Mouse (Mus musculus) limb, embryonic 14.5 days (tissue): Measurements from ENCODE around the gene Zfp11. TPM values are rescaled to one million over a fixed set of nuclear protein-coding genes. Genes with fewer than 3 reads are reported as not detected.
"Not testable (repeated sequence)": the region's sequence is repeated elsewhere in the genome, so short reads cannot be mapped to it uniquely, and the experiment has no call there.

Experiments used
- ATAC-seq: fragments of 200-750 bp; cut with Nextera tagmentation; 2 replicates; pipeline ENCODE4 v1.8.0; 2017; ENCODE audit warnings: low read depth, moderate number of reproducible peaks, moderate TSS enrichment; ENCODE audit not compliant: low FRiP score
- DNase-seq: peaks from one replicate; pipeline ENCODE4 v3.0.0-alpha.2; 2015; ENCODE audit warnings: low spot score
- H3K27ac ChIP-seq: fragments of 300-500 bp; sonication (generic); replicated peaks from 2 replicates; pipeline ENCODE4 v1.5.1; 2014; ENCODE audit warnings: low read depth, mild to moderate bottlenecking, low read length, moderate library complexity, mixed read lengths
- H3K27me3 ChIP-seq: fragments of 300-500 bp; sonication (generic); 2 replicates; pipeline ENCODE4 v1.6.1; 2014; ENCODE audit warnings: low read length, mixed read lengths; ENCODE audit not compliant: control insufficient read depth, insufficient read depth
- H3K36me3 ChIP-seq: fragments of 300-500 bp; sonication (generic); 2 replicates; pipeline ENCODE4 v1.6.1; 2014; ENCODE audit warnings: mild to moderate bottlenecking, low read length, moderate library complexity, mixed read lengths; ENCODE audit not compliant: control insufficient read depth, insufficient read depth
- H3K4me1 ChIP-seq: fragments of 300-500 bp; sonication (generic); 2 replicates; pipeline ENCODE4 v1.6.1; 2014; ENCODE audit warnings: antibody characterized with exemption, low read length, mixed read lengths; ENCODE audit not compliant: control insufficient read depth, insufficient read depth
- H3K4me2 ChIP-seq: fragments of 300-500 bp; sonication (generic); replicated peaks from 2 replicates; pipeline ENCODE4 v1.6.1; 2014; ENCODE audit warnings: low read depth, mild to moderate bottlenecking, low read length, moderate library complexity; ENCODE audit not compliant: severe bottlenecking
- H3K4me3 ChIP-seq: fragments of 300-500 bp; sonication (generic); replicated peaks from 2 replicates; pipeline ENCODE4 v1.5.1; 2014; ENCODE audit warnings: low read length
- H3K9ac ChIP-seq: fragments of 300-500 bp; sonication (generic); 2 replicates; pipeline ENCODE4 v1.6.1; 2014; ENCODE audit warnings: mild to moderate bottlenecking, low read depth, low read length, moderate library complexity; ENCODE audit not compliant: severe bottlenecking
- H3K9me3 ChIP-seq: fragments of 300-500 bp; sonication (generic); 2 replicates; pipeline ENCODE4 v1.6.1; 2016; ENCODE audit warnings: low read length; ENCODE audit not compliant: control insufficient read depth
- POLR2A ChIP-seq: fragments of 200-500 bp; IDR thresholded peaks from 2 replicates; pipeline ENCODE4 v1.8.0; 2012; ENCODE audit warnings: inconsistent platforms, mild to moderate bottlenecking, moderate library complexity, borderline replicate concordance; ENCODE audit not compliant: insufficient read depth, insufficient read length; ENCODE audit errors: extremely low read depth
- WGBS: fragments of 180-500 bp; shearing (Covaris S2); extraction: QIAGEN DNeasy Blood & Tissue Kit; methylation state at CpG from one replicate; pipeline ENCODE4 v1.1.7; 2014; 5-methylcytosine and 5-hydroxymethylcytosine counted together
- polyA plus RNA-seq, 2 experiments: library from polyadenylated mRNA; depleted of rRNA in 1 of 2; stranded (reverse) in 1 of 2; unstranded in 1 of 2; fragments of >200 nt; fragmentation: Nextera tagmentation in 1 of 2; extraction: Ambion mirVana in 1 of 2; gene quantifications; 2 replicates each; pipeline versions ENCODE4 v1.2.1 to v1.2.3; 2012 to 2014

The Zfp11 gene
- polyA plus RNA-seq, 2 experiments, result 3.8 to 5.0 TPM

- Histone ChIP-seq H3K9ac (no peak overlapping the region), H3K4me1 (no peaks in the 10 kb centered on the region), H3K36me3 (peaks cover 5% of the 10 kb centered on the region; the same call in 1 of the 2 replicates), H3K4me3 (no peak overlapping the region), H3K27me3 (no peaks in the 10 kb centered on the region), H3K9me3 (no peaks in the 10 kb centered on the region), H3K4me2 (no peak overlapping the region), H3K27ac (no peak overlapping the region)
- WGBS, result 97% methylated on average over 5 of the region's 5 CpGs
- DNase-seq (no peak), ATAC-seq (no peak)
- no peak for TF ChIP-seq POLR2A
These were observed 19.0 kb downstream of the Zfp11 start for GRCm38 (mm10) chr5:129650858-129651257.

- H3K4me3 ChIP-seq, H3K9me3 ChIP-seq, H3K4me1 ChIP-seq, H3K27ac ChIP-seq, H3K9ac ChIP-seq, DNase-seq, ATAC-seq, H3K27me3 ChIP-seq, H3K4me2 ChIP-seq, H3K36me3 ChIP-seq: not testable (repeated sequence)
- WGBS, result 88% methylated on average over 2 of the region's 2 CpGs
These were observed 37.3 kb downstream of the Zfp11 start for GRCm38 (mm10) chr5:129632270-129633250.

- H3K4me1 ChIP-seq, H3K4me2 ChIP-seq, H3K9me3 ChIP-seq, H3K9ac ChIP-seq, H3K36me3 ChIP-seq, ATAC-seq, H3K4me3 ChIP-seq, H3K27ac ChIP-seq, DNase-seq, H3K27me3 ChIP-seq: not testable (repeated sequence)
- 70% methylated on average over 4 of the region's 4 CpGs for WGBS
These were observed 43.3 kb downstream of the Zfp11 start for GRCm38 (mm10) chr5:129626586-129626985.

- no peak for ATAC-seq
- TF ChIP-seq POLR2A, result no peak
- no peaks in the 10 kb centered on the region for H3K27me3 ChIP-seq
- H3K36me3 ChIP-seq, result no peaks in the 10 kb centered on the region
- DNase-seq, result no peak
- H3K9me3 ChIP-seq, result no peaks in the 10 kb centered on the region
- 86% methylated on average over 6 of the region's 6 CpGs for WGBS
- H3K4me3 ChIP-seq, result no peak overlapping the region
- H3K4me1 ChIP-seq, result no peaks in the 10 kb centered on the region
- H3K27ac ChIP-seq, result no peak overlapping the region
- H3K9ac ChIP-seq, result no peak overlapping the region
- H3K4me2 ChIP-seq, result no peak overlapping the region
These were observed 43.8 kb downstream of the Zfp11 start for GRCm38 (mm10) chr5:129626099-129626498.

GRCm38 (mm10) chr5:129621361-129621760, 48.5 kb downstream of the Zfp11 start:
- no peak overlapping the region for H3K4me3 ChIP-seq
- no peak overlapping the region for H3K9ac ChIP-seq
- no peaks in the 10 kb centered on the region for H3K9me3 ChIP-seq
- ATAC-seq, result no peak
- no peak for DNase-seq
- no peak for TF ChIP-seq POLR2A
- no peak overlapping the region for H3K4me2 ChIP-seq
- H3K27ac ChIP-seq, result no peak overlapping the region
- H3K27me3 ChIP-seq, result no peaks in the 10 kb centered on the region
- WGBS, result 82% methylated on average over 5 of the region's 5 CpGs
- H3K36me3 ChIP-seq, result no peaks in the 10 kb centered on the region
- no peaks in the 10 kb centered on the region for H3K4me1 ChIP-seq

- H3K36me3 ChIP-seq, H3K4me3 ChIP-seq, H3K4me2 ChIP-seq, ATAC-seq, H3K27ac ChIP-seq, H3K9me3 ChIP-seq, H3K9ac ChIP-seq, H3K4me1 ChIP-seq, DNase-seq, H3K27me3 ChIP-seq: not testable (repeated sequence)
- 58% methylated on average over 9 of the region's 9 CpGs for WGBS
These were observed 49.3 kb downstream of the Zfp11 start for GRCm38 (mm10) chr5:129620600-129620999.
